Mouse (Mus musculus): Measurements from ENCODE around the gene Pde8b. TPM values are rescaled to one million over a fixed set of nuclear protein-coding genes. Genes with fewer than 3 reads are reported as not detected.

The Pde8b gene
- 9.9 and 11.2 TPM in 2 replicates for polyA plus RNA-seq (2014; fragmentation: Nextera tagmentation; extraction: Ambion mirVana)

DNA sequence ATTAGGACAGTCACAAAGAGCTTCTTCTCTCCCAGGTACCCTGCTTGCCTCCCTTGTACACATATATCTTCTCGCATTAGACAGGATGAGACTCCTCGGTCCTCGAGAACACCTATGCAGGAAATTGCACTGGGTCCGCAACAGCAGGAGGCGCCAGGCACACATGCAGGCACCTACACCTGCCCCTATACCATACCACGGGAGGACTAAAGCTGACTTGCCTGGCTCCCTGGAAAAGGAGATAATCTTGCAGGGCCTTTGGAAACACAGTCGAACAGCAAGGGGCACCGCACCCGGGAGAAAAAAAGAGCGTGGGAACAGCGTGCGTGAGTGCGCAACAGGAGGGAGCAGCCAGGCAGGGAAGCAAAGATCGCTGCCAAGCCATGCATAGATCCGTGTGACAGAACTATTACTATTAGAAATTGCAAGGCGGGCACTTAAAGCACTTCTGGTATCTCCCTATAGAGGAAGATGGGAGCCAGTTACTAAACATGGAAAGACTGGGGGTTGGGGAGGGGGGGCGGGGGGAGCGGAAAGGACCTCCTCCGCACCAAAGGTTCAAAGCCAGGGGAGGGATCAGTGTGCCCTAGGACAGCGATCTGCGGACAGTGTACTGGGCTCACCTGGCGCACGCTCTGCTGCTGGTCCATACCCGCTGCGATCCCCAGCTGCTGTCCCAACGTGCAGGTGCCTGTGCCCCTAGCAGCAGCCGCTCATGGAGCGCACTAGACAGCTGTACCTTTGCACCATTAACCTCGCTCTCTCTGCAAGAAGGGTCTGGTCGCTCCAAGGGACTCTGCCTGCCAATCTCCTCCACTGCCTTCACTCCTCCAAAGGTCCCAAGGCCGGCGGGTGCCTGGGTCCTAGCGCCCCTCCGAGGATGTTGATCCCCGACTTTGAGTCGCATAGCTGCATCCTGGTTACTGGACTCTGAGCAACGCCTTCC is at the start of gene Pde8b:
Gene Pde8b (minus strand): TSS at position 826 of the 946 bp plus-strand sequence.
- WGBS: 4% methylated on average over 35 of the region's 37 CpGs
- Histone ChIP-seq H3K4me2 (ENCODE audit: low read depth, low read length) (peak within 1 kb of the TSS; percentile 70), H3K9me3 (ENCODE audit: control insufficient read depth, low read length) (no peaks in the 10 kb centered on the region), H3K9ac (replicated peaks; ENCODE audit: low read depth, low read length) (peak within 1 kb of the TSS; percentile 44), H3K4me3 (ENCODE audit: low read depth, low read length) (peak within 1 kb of the TSS; percentile 33), H3K27ac (ENCODE audit: low read depth, low read length) (no peak within 1 kb of the TSS), H3K27me3 (ENCODE audit: control insufficient read depth, insufficient read depth, low read length) (peaks cover 3% of the 10 kb centered on the region; the same call in 1 of the 2 replicates), H3K4me1 (ENCODE audit: control insufficient read depth, insufficient read depth, low read length) (0 out of 2 replicates have a peak, but pooled peaks cover 4% of the 10 kb centered on the region), H3K36me3 (ENCODE audit: control insufficient read depth, insufficient read depth, low read length) (no peaks in the 10 kb centered on the region)
- ATAC-seq (ENCODE audit: low read depth): 0 out of 2 replicates have a peak, but pooled peaks have one; percentile 38

DNA sequence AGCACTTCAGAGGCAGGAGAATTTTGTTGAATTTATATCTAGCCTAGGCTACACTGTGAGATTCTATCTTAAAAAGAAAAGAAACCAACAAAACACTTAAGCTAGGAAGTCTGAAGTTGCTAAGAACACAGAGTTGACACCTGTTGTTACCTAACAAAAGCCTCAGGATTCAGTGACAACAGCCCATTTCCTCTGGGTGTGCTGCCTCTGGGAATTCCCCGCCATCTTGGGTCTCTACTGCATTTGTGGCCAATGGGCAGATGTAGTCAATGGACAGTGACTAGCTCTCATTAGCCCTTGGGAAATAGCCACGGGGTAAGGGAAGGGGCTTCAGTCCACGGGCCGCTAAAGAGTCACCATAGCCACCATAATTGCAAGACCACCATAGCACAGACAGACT is 41.8 kb upstream of the Pde8b start:
- Histone ChIP-seq H3K9me3 (ENCODE audit: control insufficient read depth, low read length) (no peaks in the 10 kb centered on the region), H3K27ac (ENCODE audit: low read depth, low read length) (no peak overlapping the region), H3K27me3 (ENCODE audit: control insufficient read depth, insufficient read depth, low read length) (no peaks in the 10 kb centered on the region), H3K9ac (replicated peaks; ENCODE audit: low read depth, low read length) (no peak overlapping the region), H3K36me3 (ENCODE audit: control insufficient read depth, insufficient read depth, low read length) (no peaks in the 10 kb centered on the region), H3K4me1 (ENCODE audit: control insufficient read depth, insufficient read depth, low read length) (no peaks in the 10 kb centered on the region), H3K4me3 (ENCODE audit: low read depth, low read length) (no peak overlapping the region), H3K4me2 (ENCODE audit: low read depth, low read length) (no peak overlapping the region)
- 28% methylated on average over 4 of the region's 4 CpGs for WGBS
- no peak for ATAC-seq (ENCODE audit: low read depth)

GRCm38 (mm10) chr13:95288027-95288426 is 37.9 kb upstream of the Pde8b start:
- no peaks in the 10 kb centered on the region for H3K27me3 ChIP-seq (ENCODE audit: control insufficient read depth, insufficient read depth, low read length)
- H3K27ac ChIP-seq (ENCODE audit: low read depth, low read length): no peak overlapping the region
- H3K9ac ChIP-seq (replicated peaks; ENCODE audit: low read depth, low read length): no peak overlapping the region
- no peak overlapping the region for H3K4me3 ChIP-seq (ENCODE audit: low read depth, low read length)
- H3K4me1 ChIP-seq (ENCODE audit: control insufficient read depth, insufficient read depth, low read length): no peaks in the 10 kb centered on the region
- H3K4me2 ChIP-seq (ENCODE audit: low read depth, low read length): no peak overlapping the region
- no peak for ATAC-seq (ENCODE audit: low read depth)
- WGBS: 76% methylated on average over 7 of the region's 7 CpGs
- no peaks in the 10 kb centered on the region for H3K9me3 ChIP-seq (ENCODE audit: control insufficient read depth, low read length)
- no peaks in the 10 kb centered on the region for H3K36me3 ChIP-seq (ENCODE audit: control insufficient read depth, insufficient read depth, low read length)

DNA sequence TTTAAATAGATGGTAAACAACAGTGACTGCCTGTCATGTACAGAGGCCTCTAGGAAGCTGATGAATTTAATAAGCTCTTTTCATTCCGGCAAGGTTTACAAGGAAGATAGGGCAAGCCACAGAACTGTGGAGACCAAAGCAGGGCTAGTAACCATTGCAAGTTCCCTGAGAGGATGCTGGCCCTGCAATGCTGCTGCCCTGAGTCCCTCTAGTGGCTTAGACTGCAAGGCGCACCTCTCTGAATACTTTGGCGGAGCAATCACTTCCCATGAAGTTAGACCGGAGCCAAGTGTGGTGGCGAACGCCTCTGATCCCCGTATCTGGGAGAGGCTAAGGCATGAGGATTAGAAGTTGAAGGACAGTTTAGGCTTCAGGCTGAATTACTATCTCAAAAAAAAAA is 36.9 kb upstream of the Pde8b start:
- Histone ChIP-seq H3K9ac (replicated peaks; ENCODE audit: low read depth, low read length) (no peak overlapping the region), H3K4me1 (ENCODE audit: control insufficient read depth, insufficient read depth, low read length) (no peaks in the 10 kb centered on the region), H3K9me3 (ENCODE audit: control insufficient read depth, low read length) (no peaks in the 10 kb centered on the region), H3K27ac (ENCODE audit: low read depth, low read length) (no peak overlapping the region), H3K36me3 (ENCODE audit: control insufficient read depth, insufficient read depth, low read length) (no peaks in the 10 kb centered on the region), H3K27me3 (ENCODE audit: control insufficient read depth, insufficient read depth, low read length) (no peaks in the 10 kb centered on the region), H3K4me2 (ENCODE audit: low read depth, low read length) (no peak overlapping the region), H3K4me3 (ENCODE audit: low read depth, low read length) (no peak overlapping the region)
- WGBS: 8% methylated on average over 7 of the region's 7 CpGs
- ATAC-seq (ENCODE audit: low read depth): peak; percentile 91; the same call in 1 of the 2 replicates

DNA sequence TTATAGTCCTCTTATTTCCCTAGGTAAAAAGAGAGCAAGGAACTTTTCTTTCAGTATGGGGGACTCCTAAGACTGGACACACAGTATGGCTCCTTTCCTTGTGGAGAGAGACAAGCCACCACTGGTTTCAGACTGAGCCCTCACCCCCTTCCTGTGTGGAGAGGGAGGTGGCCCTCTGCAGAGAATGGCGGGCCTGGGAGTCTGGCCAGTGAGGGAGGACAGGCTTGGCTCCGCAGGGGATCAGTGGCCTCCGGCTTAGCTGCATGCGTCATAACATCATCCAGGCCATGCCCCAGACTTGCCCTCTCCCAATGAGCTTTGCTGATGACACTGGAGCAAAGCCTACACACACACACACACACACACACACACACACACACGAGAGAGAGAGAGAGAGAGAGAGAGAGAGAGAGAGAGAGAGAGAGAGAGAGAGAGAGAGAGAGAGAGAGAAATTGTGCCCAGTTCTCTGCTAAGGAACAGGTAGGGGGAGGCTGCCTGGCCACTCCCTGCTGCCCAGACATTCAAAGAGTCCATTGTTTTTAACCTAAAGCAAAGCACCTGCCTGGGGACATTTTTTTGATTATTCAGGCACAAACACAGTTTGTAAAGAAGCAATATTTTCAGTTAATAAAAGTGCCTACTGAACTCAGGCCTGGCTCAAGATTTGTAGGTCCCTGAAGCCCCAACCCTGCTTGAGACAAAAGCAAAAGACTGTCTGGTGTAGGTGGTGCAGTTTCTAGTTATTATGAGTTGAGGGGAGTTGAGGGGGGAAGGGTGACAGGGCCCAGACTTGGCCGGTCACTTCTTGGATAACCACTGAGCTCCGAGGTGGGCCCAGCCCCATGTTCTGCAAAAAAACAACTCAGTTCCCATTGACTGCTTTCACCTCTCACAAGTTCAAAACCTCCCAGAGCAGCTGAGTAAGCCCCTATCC is 31.9 kb upstream of the Pde8b start:
- WGBS: 34% methylated on average over 6 of the region's 7 CpGs
- Histone ChIP-seq H3K36me3 (ENCODE audit: control insufficient read depth, insufficient read depth, low read length) (no peaks in the 10 kb centered on the region), H3K9me3 (ENCODE audit: control insufficient read depth, low read length) (no peaks in the 10 kb centered on the region), H3K27me3 (ENCODE audit: control insufficient read depth, insufficient read depth, low read length) (no peaks in the 10 kb centered on the region), H3K4me1 (ENCODE audit: control insufficient read depth, insufficient read depth, low read length) (no peaks in the 10 kb centered on the region), H3K4me3 (ENCODE audit: low read depth, low read length) (no peak overlapping the region), H3K27ac (ENCODE audit: low read depth, low read length) (no peak overlapping the region), H3K9ac (replicated peaks; ENCODE audit: low read depth, low read length) (no peak overlapping the region), H3K4me2 (ENCODE audit: low read depth, low read length) (no peak overlapping the region)
- no peak for ATAC-seq (ENCODE audit: low read depth)

GRCm38 (mm10) chr13:95278426-95279025 is 28.4 kb upstream of the Pde8b start:
- Histone ChIP-seq H3K4me2 (ENCODE audit: low read depth, low read length) (no peak overlapping the region), H3K9ac (replicated peaks; ENCODE audit: low read depth, low read length) (no peak overlapping the region), H3K27ac (ENCODE audit: low read depth, low read length) (no peak overlapping the region), H3K4me1 (ENCODE audit: control insufficient read depth, insufficient read depth, low read length) (no peaks in the 10 kb centered on the region), H3K4me3 (ENCODE audit: low read depth, low read length) (no peak overlapping the region), H3K27me3 (ENCODE audit: control insufficient read depth, insufficient read depth, low read length) (no peaks in the 10 kb centered on the region), H3K9me3 (ENCODE audit: control insufficient read depth, low read length) (no peaks in the 10 kb centered on the region), H3K36me3 (ENCODE audit: control insufficient read depth, insufficient read depth, low read length) (no peaks in the 10 kb centered on the region)
- no peak for ATAC-seq (ENCODE audit: low read depth)
- WGBS: 88% methylated on average over 4 of the region's 4 CpGs

- 86% methylated on average over 5 of the region's 5 CpGs for WGBS
- H3K36me3 ChIP-seq (ENCODE audit: control insufficient read depth, insufficient read depth, low read length): no peaks in the 10 kb centered on the region
- H3K9ac ChIP-seq (replicated peaks; ENCODE audit: low read depth, low read length): no peak overlapping the region
- no peaks in the 10 kb centered on the region for H3K9me3 ChIP-seq (ENCODE audit: control insufficient read depth, low read length)
- H3K27ac ChIP-seq (ENCODE audit: low read depth, low read length): no peak overlapping the region
- H3K4me1 ChIP-seq (ENCODE audit: control insufficient read depth, insufficient read depth, low read length): no peaks in the 10 kb centered on the region
- no peak overlapping the region for H3K4me3 ChIP-seq (ENCODE audit: low read depth, low read length)
- no peak for ATAC-seq (ENCODE audit: low read depth)
- no peak overlapping the region for H3K4me2 ChIP-seq (ENCODE audit: low read depth, low read length)
- no peaks in the 10 kb centered on the region for H3K27me3 ChIP-seq (ENCODE audit: control insufficient read depth, insufficient read depth, low read length)
Observed at GRCm38 (mm10) chr13:95264691-95265090, 14.6 kb upstream of the Pde8b start.

DNA sequence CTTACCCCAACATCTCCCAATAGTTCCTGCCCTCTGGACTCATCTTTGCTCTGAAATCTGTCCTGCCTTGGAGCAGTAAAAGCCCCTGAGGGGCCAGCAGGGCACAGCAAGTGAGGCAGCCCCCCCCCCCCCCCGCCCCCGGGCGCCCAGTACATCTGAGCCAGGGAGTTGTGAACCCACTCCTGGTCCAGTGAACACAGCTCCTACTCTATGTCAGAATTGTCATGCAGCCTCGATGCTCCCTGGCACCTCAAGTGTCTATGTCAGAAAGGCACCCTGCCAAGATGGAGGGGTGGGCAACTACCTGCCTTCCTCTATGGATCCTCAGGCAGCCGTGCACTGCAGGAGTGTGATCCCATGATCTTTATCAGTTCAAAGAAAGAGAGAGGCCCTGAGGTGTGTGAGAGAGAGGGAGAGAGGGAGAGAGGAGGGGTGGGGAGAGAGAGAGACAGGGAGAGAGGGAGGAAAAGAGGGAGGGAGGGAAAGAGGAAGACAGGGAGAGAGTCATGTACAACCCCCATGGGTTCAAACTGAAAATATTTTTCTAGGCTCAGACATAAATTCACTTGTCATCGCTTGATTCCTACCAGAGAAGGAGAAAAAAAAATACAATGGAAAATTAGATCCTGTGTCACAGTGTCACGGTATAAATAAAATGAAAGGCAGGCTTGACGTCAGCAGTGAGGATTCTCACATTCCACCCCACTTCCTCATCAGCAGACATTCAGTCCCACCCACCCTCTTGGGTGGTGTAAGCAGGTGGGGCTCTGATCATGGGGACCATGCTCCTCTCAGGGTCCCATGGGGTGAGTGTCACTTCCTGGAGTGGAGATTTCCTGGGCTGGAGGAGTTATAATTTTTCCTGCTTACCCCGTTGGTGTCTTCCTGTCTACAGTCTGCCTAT is 11.0 kb upstream of the Pde8b start:
- H3K27me3 ChIP-seq (ENCODE audit: control insufficient read depth, insufficient read depth, low read length): no peaks in the 10 kb centered on the region
- no peak overlapping the region for H3K27ac ChIP-seq (ENCODE audit: low read depth, low read length)
- no peak for ATAC-seq (ENCODE audit: low read depth)
- H3K9ac ChIP-seq (replicated peaks; ENCODE audit: low read depth, low read length): no peak overlapping the region
- no peak overlapping the region for H3K4me2 ChIP-seq (ENCODE audit: low read depth, low read length)
- 76% methylated on average over 9 of the region's 9 CpGs for WGBS
- H3K4me1 ChIP-seq (ENCODE audit: control insufficient read depth, insufficient read depth, low read length): no peaks in the 10 kb centered on the region
- H3K4me3 ChIP-seq (ENCODE audit: low read depth, low read length): no peak overlapping the region
- no peaks in the 10 kb centered on the region for H3K9me3 ChIP-seq (ENCODE audit: control insufficient read depth, low read length)
- no peaks in the 10 kb centered on the region for H3K36me3 ChIP-seq (ENCODE audit: control insufficient read depth, insufficient read depth, low read length)
